Mouse (Mus musculus): ENCODE results near the gene Fbxw9. TPM values are rescaled to one million over a fixed set of nuclear protein-coding genes. Genes with fewer than 3 reads are reported as not detected.

Fbxw9 gene
- 1 to 10 TPM; 4.5 to 5.5 TPM for total RNA-seq (2023)

DNA sequence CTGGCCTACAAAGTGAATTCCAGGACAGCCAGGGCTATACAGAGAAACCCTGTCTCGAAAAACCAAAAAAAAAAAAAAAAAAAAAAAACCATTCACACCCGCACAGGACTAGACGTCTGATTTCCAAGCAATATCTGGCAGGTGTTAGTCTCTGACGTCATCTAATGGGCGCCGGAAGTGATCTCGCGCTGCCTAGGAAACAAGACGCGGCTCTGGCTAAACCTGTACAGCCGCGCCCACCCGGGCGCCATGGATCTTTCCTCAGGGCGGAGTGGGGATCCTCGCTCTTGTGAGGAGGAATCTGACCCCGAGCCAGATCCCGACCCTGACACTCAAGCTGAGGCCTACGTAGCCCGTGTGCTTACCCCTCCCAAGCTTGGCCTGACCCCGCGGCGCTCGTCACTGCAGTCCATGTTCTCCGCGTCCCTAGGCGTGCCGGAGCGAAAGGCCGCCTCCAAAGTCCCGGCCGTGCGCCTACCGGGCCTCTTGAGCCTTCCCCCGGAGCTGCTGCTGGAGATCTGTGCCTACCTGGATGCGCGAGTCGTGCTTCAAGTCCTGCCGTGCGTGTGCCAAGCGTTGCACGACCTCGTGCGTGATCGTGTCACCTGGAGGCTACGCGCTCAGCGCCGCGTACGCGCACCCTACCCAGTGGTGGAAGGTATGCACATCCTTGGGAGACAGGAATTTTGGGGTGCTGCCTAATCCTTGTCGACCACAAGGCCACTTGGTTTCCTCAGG lies at the start of gene Fbxw9:
TSS of gene Fbxw9 (plus strand) at position 177 of the 738 bp plus-strand sequence.

GRCm38 (mm10) chr8:85014431-85014830 lies 45.4 kb upstream of the Fbxw9 start, which contains the start of gene Best2:
Best2 (minus strand) TSS chr8:85014531.

GRCm38 (mm10) chr8:85025098-85025932 lies 34.5 kb upstream of the Fbxw9 start, which contains the start of gene Asna1:
Asna1 (minus strand) TSS chr8:85025281.

GRCm38 (mm10) chr8:85026670-85027515 lies 33.0 kb upstream of the Fbxw9 start, which contains the start of gene Trir:
Trir (plus strand) TSS chr8:85026823.

DNA sequence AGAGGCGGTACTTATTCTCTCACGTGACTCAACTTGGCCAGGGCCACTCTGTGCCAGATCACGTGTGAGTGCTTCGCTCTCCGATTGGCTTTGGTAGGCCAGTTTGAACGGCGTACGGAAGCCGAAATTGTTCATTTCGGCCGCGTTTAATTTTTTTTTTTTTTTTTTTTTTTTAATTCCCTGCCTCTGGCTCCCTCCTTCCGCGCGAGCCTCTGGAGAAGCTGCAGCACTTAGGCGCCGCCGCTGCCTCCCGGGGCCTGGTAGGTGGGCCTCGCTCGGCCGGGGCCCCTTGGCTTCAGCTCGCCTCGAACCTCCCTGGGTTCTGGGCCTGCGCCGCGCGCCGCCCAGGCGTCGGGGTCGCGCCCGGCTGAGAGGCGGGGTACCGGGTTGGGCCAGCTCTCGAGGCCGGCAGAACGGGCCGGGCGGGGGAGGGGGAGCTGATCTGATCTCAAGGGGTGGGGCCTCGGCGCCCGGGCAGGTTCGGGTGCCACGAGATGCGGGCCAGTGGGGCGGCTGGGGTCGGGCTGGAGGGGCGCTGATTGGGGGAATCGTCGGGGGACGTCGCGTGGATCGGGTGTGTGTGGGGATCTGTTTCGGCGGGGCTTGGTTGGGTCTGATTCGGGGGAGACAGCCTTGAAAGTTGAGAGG lies 23.0 kb upstream of the Fbxw9 start, which contains the start of gene Tnpo2:
TSS of gene Tnpo2 (plus strand) at position 198 of the 648 bp plus-strand sequence.

DNA sequence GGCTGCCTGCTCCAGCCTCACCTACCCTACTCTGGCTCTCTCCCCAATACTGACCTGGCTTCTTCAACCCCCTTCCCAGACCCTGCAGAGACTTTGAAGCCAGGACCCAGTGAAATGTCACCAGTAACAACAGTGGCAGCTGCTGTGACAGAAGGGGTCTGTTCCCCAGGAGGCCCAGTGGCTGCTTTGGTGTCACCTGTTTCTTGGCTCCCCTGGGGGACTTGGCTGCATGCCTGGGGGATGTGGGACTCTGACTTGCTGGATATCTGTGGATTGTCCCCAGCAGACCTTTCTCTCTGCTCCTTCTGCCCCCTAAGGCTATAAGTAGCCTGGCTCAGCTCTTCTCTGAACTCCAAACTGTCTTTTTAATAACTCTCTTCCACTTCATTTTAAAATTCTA lies 8.1 kb downstream of the Fbxw9 start, which contains the start of gene Gm5741:
TSS of gene Gm5741 (minus strand) at position 1 of the 400 bp plus-strand sequence.

DNA sequence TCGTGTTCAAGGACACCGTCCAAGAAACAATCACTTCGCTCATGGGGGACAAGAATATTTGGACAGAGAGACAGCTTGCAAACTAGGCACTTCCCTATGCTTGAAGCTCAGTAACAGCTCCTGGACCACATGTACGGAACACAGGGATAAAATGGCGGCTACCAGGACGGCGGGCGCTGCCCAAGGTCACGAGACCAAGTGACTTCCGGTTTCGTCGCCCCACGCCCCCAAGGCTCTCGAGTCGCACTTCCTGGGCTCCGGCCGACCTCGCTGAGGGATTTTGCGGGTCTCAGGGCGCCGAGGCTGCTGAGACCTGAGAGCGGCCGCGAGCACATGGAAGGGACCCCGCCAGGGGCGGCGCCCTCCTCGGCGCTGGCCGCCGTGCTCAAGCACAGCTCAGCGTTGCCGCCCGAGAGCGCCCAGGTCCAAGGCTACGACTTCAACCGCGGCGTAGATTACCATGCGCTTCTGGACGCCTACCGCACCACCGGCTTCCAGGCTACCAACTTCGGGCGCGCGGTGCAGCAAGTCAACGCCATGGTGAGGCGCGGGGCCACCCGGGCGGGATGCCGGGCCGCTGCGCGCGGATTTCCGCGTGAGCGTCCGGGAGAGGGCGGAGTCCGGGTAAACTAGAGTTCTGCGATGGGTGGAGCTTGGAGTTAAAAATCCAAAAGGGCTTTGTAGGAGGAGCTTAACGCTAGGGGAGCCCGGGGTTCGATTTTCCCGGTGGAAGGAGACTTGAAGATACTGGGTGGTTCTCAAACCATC lies 11.8 kb downstream of the Fbxw9 start, which contains the start of gene Dhps:
TSS of gene Dhps (plus strand) at position 244 of the 768 bp plus-strand sequence.

DNA sequence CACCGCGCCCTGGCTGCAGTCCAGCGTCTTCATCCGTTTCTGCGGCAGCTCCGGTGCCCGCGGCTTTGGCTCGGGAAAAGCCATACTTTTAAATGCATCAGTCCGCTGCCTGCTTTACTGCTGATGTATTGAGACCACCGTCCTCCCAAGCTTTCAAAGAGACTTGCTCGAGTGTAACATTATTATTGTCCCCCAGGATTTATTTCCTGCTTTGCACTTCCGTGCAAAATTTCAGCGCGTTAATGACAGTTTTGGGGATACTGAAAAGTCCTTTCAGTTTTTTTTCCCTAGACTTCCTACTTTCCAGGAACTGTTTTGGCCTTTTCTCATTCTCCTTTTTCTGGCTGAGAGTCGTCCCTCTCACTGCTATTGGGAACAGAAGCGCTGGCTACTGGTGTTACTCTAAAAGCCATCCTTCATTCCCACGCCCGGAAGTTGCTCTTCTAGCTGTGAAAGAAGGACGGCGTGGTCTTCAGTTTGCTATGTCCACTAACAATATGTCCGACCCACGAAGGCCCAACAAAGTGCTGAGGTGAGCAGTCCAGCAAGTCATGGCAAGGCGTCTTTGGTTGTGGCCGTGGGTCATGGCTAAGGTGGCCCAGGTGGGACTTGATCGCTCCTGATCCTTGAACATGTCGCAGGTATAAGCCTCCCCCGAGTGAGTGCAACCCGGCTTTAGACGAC lies 20.8 kb downstream of the Fbxw9 start, which contains the start of gene Wdr83os:
TSS of gene Wdr83os (plus strand) at position 209 of the 684 bp plus-strand sequence.

GRCm38 (mm10) chr8:85081216-85081555 lies 21.3 kb downstream of the Fbxw9 start, which contains the start of gene Wdr83:
Wdr83 (minus strand) TSS chr8:85081306.

DNA sequence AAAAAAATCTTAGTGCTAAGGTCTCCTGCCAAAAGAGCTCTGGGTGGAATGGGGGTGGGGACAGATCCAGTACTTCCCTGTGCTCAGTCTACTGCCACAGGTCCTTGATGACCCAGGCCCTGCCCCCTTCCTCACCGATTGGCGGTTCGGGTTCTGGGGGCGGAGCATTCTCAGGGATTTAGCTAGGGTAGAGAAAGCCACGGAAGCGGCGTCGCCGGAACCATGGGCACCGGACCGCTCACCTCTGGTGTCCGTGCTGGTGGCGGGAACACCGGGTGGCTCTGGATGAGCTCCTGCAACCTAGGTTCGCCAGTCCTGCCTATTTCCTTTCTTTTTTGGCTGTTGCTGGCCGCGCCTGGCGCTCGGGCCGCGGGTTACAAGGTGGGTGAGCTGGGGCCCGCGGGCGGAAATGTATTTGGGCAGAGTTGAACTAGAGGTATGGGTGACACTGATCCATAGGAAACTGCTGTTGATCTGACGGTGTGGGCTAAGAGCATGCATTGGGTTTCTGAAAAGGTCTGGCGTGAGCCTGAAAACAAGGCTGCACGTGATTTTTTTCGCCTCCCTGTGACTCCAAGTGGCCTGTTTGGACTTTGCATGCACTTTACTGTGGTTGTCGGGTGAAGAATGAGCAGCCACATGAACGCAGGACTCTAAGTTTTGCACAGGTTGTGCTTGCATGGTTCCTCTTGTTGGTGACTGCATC lies 23.4 kb downstream of the Fbxw9 start, which contains the start of gene Man2b1:
TSS of gene Man2b1 (plus strand) at position 163 of the 706 bp plus-strand sequence.

Other genes with a start within 250 kb of the Fbxw9 start
- gene Dand5, start 237.2 kb upstream of the Fbxw9 start, total RNA-seq (2023), result 1 to 10 TPM in 1 of 2 experiments, under 1 TPM in 1; 0.95 to 1.0 TPM
- gene Gadd45gip1, start 228.5 kb upstream of the Fbxw9 start, total RNA-seq (2023), result 1 to 10 TPM; 6.1 to 6.9 TPM
- gene Rad23a, start 219.4 kb upstream of the Fbxw9 start, total RNA-seq (2023), result 10 to 100 TPM; 38.7 to 39.0 TPM
- gene Calr, start 213.1 kb upstream of the Fbxw9 start, total RNA-seq (2023), result 100 to 1,000 TPM; 286 to 287 TPM
- 10 to 100 TPM; 29.4 to 29.6 TPM for gene Farsa, start 203.1 kb upstream of the Fbxw9 start, total RNA-seq (2023)
- gene Syce2, start 187.9 kb upstream of the Fbxw9 start, total RNA-seq (2023), result 10 to 100 TPM; 13.6 to 16.0 TPM
- 1 to 10 TPM; 5.6 TPM for gene Gcdh, start 166.1 kb upstream of the Fbxw9 start, total RNA-seq (2023)
- 10 to 100 TPM in 1 of 2 experiments, 1 to 10 TPM in 1; 6.4 to 17.8 TPM for gene Klf1, start 158.1 kb upstream of the Fbxw9 start, total RNA-seq (2023)
- gene Dnase2a, start 151.5 kb upstream of the Fbxw9 start, total RNA-seq (2023), result 10 to 100 TPM; 19.0 to 25.7 TPM
- not detected for gene Mast1, start 122.7 kb upstream of the Fbxw9 start, total RNA-seq (2023)
- gene Rtbdn, start 113.1 kb upstream of the Fbxw9 start, total RNA-seq (2023), result not detected
- gene Gm49661, start 90.6 kb upstream of the Fbxw9 start, total RNA-seq (2023), result not detected
- 100 to 1,000 TPM in 1 of 2 experiments, 10 to 100 TPM in 1; 83.7 to 137 TPM for gene Prdx2, start 90.5 kb upstream of the Fbxw9 start, total RNA-seq (2023)
- gene Rnaseh2a, start 90.3 kb upstream of the Fbxw9 start, total RNA-seq (2023), result 10 to 100 TPM; 32.2 to 37.0 TPM
- gene Junb, start 81.3 kb upstream of the Fbxw9 start, total RNA-seq (2023), result 100 to 1,000 TPM; 884 to 937 TPM
- 1 to 10 TPM; 1.0 to 1.2 TPM for gene Hook2, start 69.5 kb upstream of the Fbxw9 start, total RNA-seq (2023)
- not detected for gene Best2, start 45.5 kb upstream of the Fbxw9 start, total RNA-seq (2023)
- 10 to 100 TPM; 57.0 to 57.8 TPM for gene Asna1, start 34.8 kb upstream of the Fbxw9 start, total RNA-seq (2023)
- gene Trir, start 33.2 kb upstream of the Fbxw9 start, total RNA-seq (2023), result 100 to 1,000 TPM; 147 to 163 TPM
- 10 to 100 TPM; 33.7 to 38.2 TPM for gene Tnpo2, start 23.1 kb upstream of the Fbxw9 start, total RNA-seq (2023)
- not detected for gene Gm5741, start 7.9 kb downstream of the Fbxw9 start, total RNA-seq (2023)
- gene Dhps, start 11.7 kb downstream of the Fbxw9 start, total RNA-seq (2023), result 10 to 100 TPM; 35.3 to 45.7 TPM
- gene Wdr83os, start 20.7 kb downstream of the Fbxw9 start, total RNA-seq (2023), result 10 to 100 TPM; 34.0 to 35.8 TPM
- 10 to 100 TPM in 1 of 2 experiments, 1 to 10 TPM in 1; 9.7 to 13.2 TPM for gene Wdr83, start 21.3 kb downstream of the Fbxw9 start, total RNA-seq (2023)
- gene Man2b1, start 23.2 kb downstream of the Fbxw9 start, total RNA-seq (2023), result 100 to 1,000 TPM; 307 to 319 TPM
- not detected for gene Zfp791, start 63.0 kb downstream of the Fbxw9 start, total RNA-seq (2023)
- gene Cks1brt, start 91.9 kb downstream of the Fbxw9 start, total RNA-seq (2023), result not detected
- not detected for gene Olfr371, start 165.9 kb downstream of the Fbxw9 start, total RNA-seq (2023)
- 10 to 100 TPM; 34.1 to 34.6 TPM for gene Orc6, start 239.6 kb downstream of the Fbxw9 start, total RNA-seq (2023)
- gene Vps35, start 239.7 kb downstream of the Fbxw9 start, total RNA-seq (2023), result 10 to 100 TPM; 74.0 to 89.6 TPM

All from neutrophil, adult 59 days (primary cell).